Mouse (Mus musculus) liver, embryonic 15.5 days (tissue): ENCODE measurements around the gene Thsd7b. TPM values are rescaled to one million over a fixed set of nuclear protein-coding genes. Genes with fewer than 3 reads are reported as not detected.

Experiments used
- ATAC-seq: fragments of 200-750 bp; cut with Nextera tagmentation; 2 replicates; pipeline ENCODE4 v1.8.0; 2017; ENCODE audit warnings: moderate number of reproducible peaks, mild to moderate bottlenecking, moderate library complexity; ENCODE audit not compliant: insufficient read depth
- H3K27ac ChIP-seq: fragments of 300-500 bp; sonication (generic); replicated peaks from 2 replicates; pipeline ENCODE4 v1.5.1; 2015; ENCODE audit warnings: mild to moderate bottlenecking, inconsistent platforms
- H3K27me3 ChIP-seq: fragments of 300-500 bp; sonication (generic); 2 replicates; pipeline ENCODE4 v1.6.1; 2015; ENCODE audit warnings: mild to moderate bottlenecking, inconsistent platforms
- H3K36me3 ChIP-seq: fragments of 300-500 bp; sonication (generic); replicated peaks from 2 replicates; pipeline ENCODE4 v1.6.1; 2015; ENCODE audit warnings: moderate library complexity, mild to moderate bottlenecking, inconsistent platforms
- H3K4me1 ChIP-seq: fragments of 300-500 bp; sonication (generic); replicated peaks from 2 replicates; pipeline ENCODE4 v1.6.1; 2015; ENCODE audit warnings: inconsistent platforms
- H3K4me2 ChIP-seq: fragments of 300-500 bp; sonication (generic); 2 replicates; pipeline ENCODE4 v1.6.1; 2015; ENCODE audit warnings: moderate library complexity, mild to moderate bottlenecking, inconsistent platforms
- H3K4me3 ChIP-seq: fragments of 300-500 bp; sonication (generic); replicated peaks from 2 replicates; pipeline ENCODE4 v1.5.1; 2015; ENCODE audit warnings: mild to moderate bottlenecking, inconsistent platforms
- H3K9ac ChIP-seq: fragments of 300-500 bp; sonication (generic); 2 replicates; pipeline ENCODE4 v1.6.1; 2015; ENCODE audit warnings: moderate library complexity, mild to moderate bottlenecking, inconsistent platforms
- H3K9me3 ChIP-seq: fragments of 300-500 bp; sonication (generic); replicated peaks from 2 replicates; pipeline ENCODE4 v1.6.1; 2016; ENCODE audit warnings: inconsistent platforms
- WGBS: fragments of 180-500 bp; shearing (Covaris S2); methylation state at CpG from one replicate; pipeline ENCODE4 v1.1.7; 2015; ENCODE audit warnings: mixed read lengths; ENCODE audit not compliant: insufficient replicate concordance; 5-methylcytosine and 5-hydroxymethylcytosine counted together
- polyA plus RNA-seq: library from polyadenylated mRNA; unstranded; fragments of >200 nt; fragmentation: Nextera tagmentation; extraction: Ambion mirVana; gene quantifications from 2 replicates; pipeline ENCODE4 v1.2.1, GENCODE M21; 2015

Thsd7b gene
- polyA plus RNA-seq, 1 experiment from 2014 or later = 0.48 TPM

- Histone ChIP-seq H3K4me1 (no peaks in the 10 kb centered on the region), H3K9me3 (no peaks in the 10 kb centered on the region), H3K36me3 (no peaks in the 10 kb centered on the region), H3K4me2 (no peak overlapping the region), H3K9ac (no peak overlapping the region), H3K4me3 (no peak overlapping the region), H3K27me3 (no peaks in the 10 kb centered on the region), H3K27ac (no peak overlapping the region)
- 47% methylated on average over 1 of the region's 1 CpGs for WGBS
- no peak for ATAC-seq
Observed at GRCm38 (mm10) chr1:129365590-129365989, 92.5 kb downstream of the Thsd7b start.

- Histone ChIP-seq H3K4me1 (no peaks in the 10 kb centered on the region), H3K9ac (no peak overlapping the region), H3K27ac (no peak overlapping the region), H3K9me3 (no peaks in the 10 kb centered on the region), H3K36me3 (no peaks in the 10 kb centered on the region), H3K4me2 (no peak overlapping the region), H3K4me3 (no peak overlapping the region), H3K27me3 (no peaks in the 10 kb centered on the region)
- no peak for ATAC-seq
Observed at GRCm38 (mm10) chr1:129386479-129386878, 113.4 kb downstream of the Thsd7b start.

- Histone ChIP-seq H3K27me3 (no peaks in the 10 kb centered on the region), H3K4me1 (no peaks in the 10 kb centered on the region), H3K4me3 (no peak overlapping the region), H3K36me3 (no peaks in the 10 kb centered on the region), H3K4me2 (no peak overlapping the region), H3K27ac (no peak overlapping the region), H3K9ac (no peak overlapping the region), H3K9me3 (no peaks in the 10 kb centered on the region)
- no peak for ATAC-seq
- 62% methylated on average over 1 of the region's 1 CpGs for whole genome bisulfite sequencing
Observed at GRCm38 (mm10) chr1:129411584-129411983, 138.5 kb downstream of the Thsd7b start.

- no peaks in the 10 kb centered on the region for H3K9me3 ChIP-seq
- ATAC-seq = no peak
- no peak overlapping the region for H3K4me2 ChIP-seq
- no peaks in the 10 kb centered on the region for H3K36me3 ChIP-seq
- H3K27me3 ChIP-seq = no peaks in the 10 kb centered on the region
- H3K9ac ChIP-seq = no peak overlapping the region
- no peaks in the 10 kb centered on the region for H3K4me1 ChIP-seq
- no peak overlapping the region for H3K27ac ChIP-seq
- H3K4me3 ChIP-seq = no peak overlapping the region
Observed at GRCm38 (mm10) chr1:129421581-129421980, 148.5 kb downstream of the Thsd7b start.

GRCm38 (mm10) chr1:129464414-129464813 lies 191.3 kb downstream of the Thsd7b start:
- Histone ChIP-seq H3K9me3 (no peaks in the 10 kb centered on the region), H3K4me3 (no peak overlapping the region), H3K9ac (no peak overlapping the region), H3K4me1 (no peaks in the 10 kb centered on the region), H3K36me3 (no peaks in the 10 kb centered on the region), H3K27ac (no peak overlapping the region), H3K27me3 (no peaks in the 10 kb centered on the region), H3K4me2 (no peak overlapping the region)
- no peak for ATAC-seq
- 51% methylated on average over 2 of the region's 2 CpGs for WGBS

- H3K9ac ChIP-seq = no peak overlapping the region
- WGBS = 62% methylated on average over 7 of the region's 7 CpGs
- H3K27me3 ChIP-seq = no peaks in the 10 kb centered on the region
- no peaks in the 10 kb centered on the region for H3K36me3 ChIP-seq
- no peak overlapping the region for H3K4me2 ChIP-seq
- no peaks in the 10 kb centered on the region for H3K4me1 ChIP-seq
- no peak for ATAC-seq
- H3K27ac ChIP-seq = no peak overlapping the region
- H3K4me3 ChIP-seq = no peak overlapping the region
- no peaks in the 10 kb centered on the region for H3K9me3 ChIP-seq
Observed at GRCm38 (mm10) chr1:129473504-129473903, 200.4 kb downstream of the Thsd7b start.

- no peak overlapping the region for H3K4me2 ChIP-seq
- H3K4me3 ChIP-seq = no peak overlapping the region
Observed at GRCm38 (mm10) chr1:129484266-129485031, 211.3 kb downstream of the Thsd7b start.

GRCm38 (mm10) chr1:129491136-129491535 lies 218.0 kb downstream of the Thsd7b start:
- 60% methylated on average over 3 of the region's 3 CpGs for WGBS
- H3K9ac ChIP-seq = no peak overlapping the region
- no peak overlapping the region for H3K4me2 ChIP-seq
- H3K4me3 ChIP-seq = no peak overlapping the region
- H3K4me1 ChIP-seq = no peaks in the 10 kb centered on the region
- no peak for ATAC-seq
- no peaks in the 10 kb centered on the region for H3K36me3 ChIP-seq
- no peaks in the 10 kb centered on the region for H3K27me3 ChIP-seq
- H3K27ac ChIP-seq = no peak overlapping the region
- no peaks in the 10 kb centered on the region for H3K9me3 ChIP-seq

More at GRCm38 (mm10) chr1:129484266-129485031, 211.3 kb downstream of the Thsd7b start:
- no peaks in the 10 kb centered on the region for H3K27me3 ChIP-seq
- no peak overlapping the region for H3K9ac ChIP-seq
- ATAC-seq = no peak
- no peaks in the 10 kb centered on the region for H3K9me3 ChIP-seq
- no peak overlapping the region for H3K27ac ChIP-seq
- no peaks in the 10 kb centered on the region for H3K36me3 ChIP-seq
- WGBS = 48% methylated on average over 5 of the region's 5 CpGs
- H3K4me1 ChIP-seq = no peaks in the 10 kb centered on the region

- H3K4me1 ChIP-seq = no peaks in the 10 kb centered on the region
- no peaks in the 10 kb centered on the region for H3K36me3 ChIP-seq
- no peak overlapping the region for H3K27ac ChIP-seq
- H3K9me3 ChIP-seq = no peaks in the 10 kb centered on the region
- no peak overlapping the region for H3K9ac ChIP-seq
- ATAC-seq = no peak
- no peak overlapping the region for H3K4me3 ChIP-seq
- H3K4me2 ChIP-seq = no peak overlapping the region
- WGBS = 57% methylated on average over 1 of the region's 1 CpGs
- H3K27me3 ChIP-seq = no peaks in the 10 kb centered on the region
Observed at GRCm38 (mm10) chr1:129493929-129494328, 220.8 kb downstream of the Thsd7b start.

GRCm38 (mm10) chr1:129501707-129502106 lies 228.6 kb downstream of the Thsd7b start:
- Histone ChIP-seq H3K4me2 (no peak overlapping the region), H3K4me3 (no peak overlapping the region), H3K36me3 (no peaks in the 10 kb centered on the region), H3K9ac (no peak overlapping the region), H3K9me3 (no peaks in the 10 kb centered on the region), H3K27me3 (no peaks in the 10 kb centered on the region), H3K4me1 (no peaks in the 10 kb centered on the region), H3K27ac (no peak overlapping the region)
- ATAC-seq = no peak
- 69% methylated on average over 3 of the region's 3 CpGs for WGBS

GRCm38 (mm10) chr1:129516379-129516778 lies 243.3 kb downstream of the Thsd7b start:
- no peak overlapping the region for H3K4me2 ChIP-seq
- no peaks in the 10 kb centered on the region for H3K27me3 ChIP-seq
- no peak overlapping the region for H3K27ac ChIP-seq
- no peaks in the 10 kb centered on the region for H3K36me3 ChIP-seq
- H3K9ac ChIP-seq = no peak overlapping the region
- H3K4me3 ChIP-seq = no peak overlapping the region
- WGBS = 55% methylated on average over 1 of the region's 1 CpGs
- H3K4me1 ChIP-seq = no peaks in the 10 kb centered on the region
- no peaks in the 10 kb centered on the region for H3K9me3 ChIP-seq
- no peak for ATAC-seq

- no peaks in the 10 kb centered on the region for H3K27me3 ChIP-seq
- no peaks in the 10 kb centered on the region for H3K36me3 ChIP-seq
- ATAC-seq = no peak
- no peak overlapping the region for H3K9ac ChIP-seq
- H3K4me2 ChIP-seq = no peak overlapping the region
- H3K4me3 ChIP-seq = no peak overlapping the region
- H3K4me1 ChIP-seq = no peaks in the 10 kb centered on the region
- no peak overlapping the region for H3K27ac ChIP-seq
- 72% methylated on average over 5 of the region's 5 CpGs for WGBS
- H3K9me3 ChIP-seq = no peaks in the 10 kb centered on the region
Observed at GRCm38 (mm10) chr1:129519751-129520150, 246.6 kb downstream of the Thsd7b start.
